Mouse (Mus musculus): ENCODE data around the gene Atp5j2. TPM values are rescaled to one million over a fixed set of nuclear protein-coding genes. Genes with fewer than 3 reads are reported as not detected.

Atp5j2 gene
- total RNA-seq (2012; rRNA removed) (493 and 517 TPM in 2 replicates), polyA plus RNA-seq (2012; ENCODE audit: insufficient read depth in 1 of 2, insufficient read length in 2 of 2, low read depth in 1 of 2, low replicate concordance in 2 of 2, missing spikeins in 1 of 2) (100 to 1,000 TPM; 543 to 733 TPM)

DNA sequence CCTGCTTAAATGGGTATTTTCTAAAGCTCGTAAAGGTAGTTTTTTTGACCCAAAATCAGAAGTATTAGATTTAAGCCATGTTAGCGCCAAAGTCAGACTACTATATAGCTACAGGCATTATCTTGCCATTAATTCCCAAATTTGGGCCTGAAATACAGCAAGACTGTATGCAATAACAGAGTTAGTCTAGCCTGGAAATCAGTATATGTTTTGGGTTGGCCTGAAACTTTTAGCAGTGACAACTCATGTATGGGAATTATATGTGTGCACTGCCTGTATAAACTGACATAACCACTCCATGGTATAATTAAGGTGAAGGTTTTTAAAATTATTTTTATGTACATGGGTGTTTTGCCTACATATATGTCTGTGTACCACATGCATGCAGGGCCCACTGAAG is at the start of gene Atp5j2:
Gene Atp5j2, minus strand, starts transcription at position 101 of the 400 bp plus-strand sequence.
- peak; percentile 35 for DNase-seq (ENCODE audit: low read depth, low spot score)
- Histone ChIP-seq H3K9ac (ENCODE audit: control insufficient read depth, low read depth, low read length, poor library complexity, severe bottlenecking) (peak within 1 kb of the TSS; percentile 93), H3K36me3 (ENCODE audit: control insufficient read depth in 1 of 2, insufficient read depth in 2 of 2, low read length in 2 of 2) (peaks cover 2 to 22% of the 10 kb centered on the region in 2 experiments; a peak in 3 of 4 replicates), H3K9me3 (replicated peaks; ENCODE audit: insufficient read depth, low read length) (no peaks in the 10 kb centered on the region), H3K27ac (ENCODE audit: control insufficient read depth, low read depth, low read length) (peak within 1 kb of the TSS; percentile 97), H3K27me3 (ENCODE audit: control insufficient read depth in 1 of 2, insufficient read depth in 2 of 2, low read length in 2 of 2) (no peaks in the 10 kb centered on the region), H3K4me3 (ENCODE audit: control insufficient read depth in 1 of 2, insufficient read depth in 1 of 2, low read depth in 2 of 2, low read length in 2 of 2) (peak within 1 kb of the TSS; percentile 75 to 81), H3K79me2 (ENCODE audit: control insufficient read depth, insufficient read depth, low read length, poor library complexity) (peaks cover 42% of the 10 kb centered on the region), H3K4me1 (ENCODE audit: control insufficient read depth in 1 of 2, insufficient read depth in 2 of 2, low read length in 2 of 2) (peaks cover 0 to 20% of the 10 kb centered on the region in 2 experiments; a peak in 3 of 4 replicates)
- TF ChIP-seq SIN3A (IDR thresholded peaks at IDR 0.05; ENCODE audit: low read length) (no peak), CHD1 (IDR thresholded peaks at IDR 0.05; ENCODE audit: low read depth, low read length) (0 out of 2 replicates have a peak, but pooled peaks have one; percentile 7), MAFK (IDR thresholded peaks at IDR 0.05; ENCODE audit: borderline replicate concordance, low read depth, low read length) (no peak), NELFE (IDR thresholded peaks at IDR 0.05; ENCODE audit: low read depth, low read length) (no peak), POLR2AphosphoS2 (IDR thresholded peaks at IDR 0.05; ENCODE audit: low read length) (no peak)

DNA sequence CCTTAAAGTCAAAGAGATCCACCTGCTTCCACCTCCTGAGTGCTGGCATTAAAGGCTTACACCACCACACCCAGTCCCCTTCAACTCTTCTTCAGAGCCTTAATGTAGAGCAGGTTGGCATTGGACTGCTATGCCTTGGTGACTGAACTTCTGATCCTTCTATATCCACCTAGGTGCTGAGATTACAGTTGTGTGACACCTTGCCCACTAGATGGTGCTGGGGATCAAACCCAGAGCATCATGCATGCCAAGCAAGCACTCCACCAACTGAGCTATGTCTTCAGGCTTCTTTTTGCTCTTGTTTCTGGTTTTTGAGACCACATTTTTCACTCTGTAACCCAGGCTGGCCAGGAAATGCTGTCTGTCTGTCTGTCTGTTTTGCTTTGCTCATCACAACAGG is 42.8 kb upstream of the Atp5j2 start:
- peak; percentile 69 for DNase-seq (ENCODE audit: low read depth, low spot score)
- Histone ChIP-seq H3K4me3 (ENCODE audit: control insufficient read depth in 1 of 2, insufficient read depth in 1 of 2, low read depth in 2 of 2, low read length in 2 of 2) (no peak overlapping the region), H3K27ac (ENCODE audit: control insufficient read depth, low read depth, low read length) (no peak overlapping the region), H3K9me3 (replicated peaks; ENCODE audit: insufficient read depth, low read length) (no peaks in the 10 kb centered on the region), H3K36me3 (ENCODE audit: control insufficient read depth in 1 of 2, insufficient read depth in 2 of 2, low read length in 2 of 2) (peaks cover 20 to 37% of the 10 kb centered on the region in 2 experiments), H3K79me2 (ENCODE audit: control insufficient read depth, insufficient read depth, low read length, poor library complexity) (peaks cover 43% of the 10 kb centered on the region), H3K9ac (ENCODE audit: control insufficient read depth, low read depth, low read length, poor library complexity, severe bottlenecking) (no peak overlapping the region), H3K27me3 (ENCODE audit: control insufficient read depth in 1 of 2, insufficient read depth in 2 of 2, low read length in 2 of 2) (no peaks in the 10 kb centered on the region), H3K4me1 (ENCODE audit: control insufficient read depth in 1 of 2, insufficient read depth in 2 of 2, low read length in 2 of 2) (peaks cover 7 to 11% of the 10 kb centered on the region in 2 experiments)
- TF ChIP-seq CTCF (IDR thresholded peaks at IDR 0.05 in 2 of 3, conservative IDR thresholded peaks at IDR 0.05 in 1 of 3; ENCODE audit: control insufficient read depth in 1 of 3, insufficient read depth in 1 of 3, low read depth in 2 of 3, low read length in 3 of 3, poor library complexity in 1 of 3, severe bottlenecking in 1 of 3) (peak; percentile 46 to 66 (median 49)), GATA1 (IDR thresholded peaks at IDR 0.05; ENCODE audit: low read depth, low read length) (no peak), SMC3 (IDR thresholded peaks at IDR 0.05; ENCODE audit: low read depth, low read length) (peak; percentile 51), RAD21 (IDR thresholded peaks at IDR 0.05; ENCODE audit: low read depth, low read length) (peak; percentile 51), POLR2AphosphoS5 (IDR thresholded peaks at IDR 0.05; ENCODE audit: borderline replicate concordance, low read depth, low read length) (no peak), TBP (IDR thresholded peaks at IDR 0.05; ENCODE audit: low read depth, low read length) (no peak)

DNA sequence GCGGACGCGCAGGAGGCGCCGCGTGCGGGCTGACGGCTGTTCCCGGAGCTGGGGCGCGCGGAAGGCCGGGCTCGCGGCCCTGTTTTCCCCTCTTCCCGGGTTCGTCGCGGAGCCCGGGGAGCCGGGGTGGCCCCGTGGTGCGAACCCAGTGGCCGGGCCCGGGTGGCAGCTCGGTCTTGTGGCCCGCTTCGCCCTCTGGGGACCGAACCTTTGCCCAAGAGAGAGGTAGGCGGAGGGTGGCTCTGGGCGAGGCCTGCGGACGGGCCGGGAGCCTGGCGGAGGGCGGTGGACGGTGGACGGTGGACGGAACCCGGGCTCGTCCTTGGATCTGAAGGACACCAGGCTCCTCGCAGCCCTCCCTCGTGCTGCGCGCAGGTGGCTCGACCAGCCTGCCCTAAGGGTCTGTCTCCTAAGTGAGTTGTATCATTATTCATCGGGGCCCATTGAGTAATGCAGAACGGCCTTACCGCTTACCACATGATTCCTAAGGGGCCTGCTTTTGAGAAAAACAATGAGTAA is 40.1 kb upstream of the Atp5j2 start:
- H3K79me2 ChIP-seq (ENCODE audit: control insufficient read depth, insufficient read depth, low read length, poor library complexity), result peaks cover 37% of the 10 kb centered on the region
- H3K27me3 ChIP-seq (ENCODE audit: control insufficient read depth in 1 of 2, insufficient read depth in 2 of 2, low read length in 2 of 2), result no peaks in the 10 kb centered on the region
- H3K9ac ChIP-seq (ENCODE audit: control insufficient read depth, low read depth, low read length, poor library complexity, severe bottlenecking), result peak overlapping the region; percentile 90
- peak; percentile 57 for DNase-seq (ENCODE audit: low read depth, low spot score)
- H3K4me1 ChIP-seq (ENCODE audit: control insufficient read depth in 1 of 2, insufficient read depth in 2 of 2, low read length in 2 of 2), result peaks cover 9 to 17% of the 10 kb centered on the region in 2 experiments
- no peaks in the 10 kb centered on the region for H3K9me3 ChIP-seq (replicated peaks; ENCODE audit: insufficient read depth, low read length)
- H3K36me3 ChIP-seq (ENCODE audit: control insufficient read depth in 1 of 2, insufficient read depth in 2 of 2, low read length in 2 of 2), result peaks cover 16 to 27% of the 10 kb centered on the region in 2 experiments
- peak overlapping the region; percentile 73 to 78 for H3K4me3 ChIP-seq (ENCODE audit: control insufficient read depth in 1 of 2, insufficient read depth in 1 of 2, low read depth in 2 of 2, low read length in 2 of 2)
- peak overlapping the region; percentile 53 for H3K27ac ChIP-seq (ENCODE audit: control insufficient read depth, low read depth, low read length)
- TF ChIP-seq NRF1 (IDR thresholded peaks at IDR 0.05; ENCODE audit: insufficient read depth, low read depth, low read length, poor library complexity, severe bottlenecking) (no peak), MAZ (IDR thresholded peaks at IDR 0.05; ENCODE audit: low read depth, low read length) (no peak), ETS1 (IDR thresholded peaks at IDR 0.05; ENCODE audit: low read depth, low read length) (no peak), ELF1 (IDR thresholded peaks at IDR 0.05; ENCODE audit: low read depth, low read length) (no peak), HCFC1 (IDR thresholded peaks at IDR 0.05; ENCODE audit: low read depth, low read length) (no peak), RAD21 (IDR thresholded peaks at IDR 0.05; ENCODE audit: low read depth, low read length) (no peak), NELFE (IDR thresholded peaks at IDR 0.05; ENCODE audit: low read depth, low read length) (no peak), MXI1 (IDR thresholded peaks at IDR 0.05; ENCODE audit: low read depth, low read length) (peak; percentile 44; the same call in 1 of the 2 replicates), ZKSCAN1 (IDR thresholded peaks at IDR 0.05; ENCODE audit: low read depth, low read length) (no peak), MYB (IDR thresholded peaks at IDR 0.05; ENCODE audit: low read depth, low read length) (no peak), POLR2AphosphoS5 (IDR thresholded peaks at IDR 0.05; ENCODE audit: borderline replicate concordance, low read depth, low read length) (no peak), UBTF (IDR thresholded peaks at IDR 0.05; ENCODE audit: borderline replicate concordance, insufficient read depth, low read depth, low read length) (0 out of 2 replicates have a peak, but pooled peaks have one; percentile 84), SMC3 (IDR thresholded peaks at IDR 0.05; ENCODE audit: low read depth, low read length) (no peak), MAX (IDR thresholded peaks at IDR 0.05; ENCODE audit: low read length) (0 out of 2 replicates have a peak, but pooled peaks have one; percentile 22), USF1 (IDR thresholded peaks at IDR 0.05; ENCODE audit: low read depth, low read length) (no peak), POLR2A (IDR thresholded peaks at IDR 0.05; ENCODE audit: control insufficient read depth in 1 of 2, insufficient read depth in 1 of 2, low read depth in 1 of 2, low read length in 2 of 2, poor library complexity in 1 of 2) (no peak), RCOR1 (IDR thresholded peaks at IDR 0.05; ENCODE audit: low read depth, low read length) (no peak)
